Mouse (Mus musculus): ENCODE data around the gene Hdac9.
"Not testable (repeated sequence)": the region's sequence is repeated elsewhere in the genome, so short reads cannot be mapped to it uniquely, and the experiment has no call there.

Hdac9 gene

DNA sequence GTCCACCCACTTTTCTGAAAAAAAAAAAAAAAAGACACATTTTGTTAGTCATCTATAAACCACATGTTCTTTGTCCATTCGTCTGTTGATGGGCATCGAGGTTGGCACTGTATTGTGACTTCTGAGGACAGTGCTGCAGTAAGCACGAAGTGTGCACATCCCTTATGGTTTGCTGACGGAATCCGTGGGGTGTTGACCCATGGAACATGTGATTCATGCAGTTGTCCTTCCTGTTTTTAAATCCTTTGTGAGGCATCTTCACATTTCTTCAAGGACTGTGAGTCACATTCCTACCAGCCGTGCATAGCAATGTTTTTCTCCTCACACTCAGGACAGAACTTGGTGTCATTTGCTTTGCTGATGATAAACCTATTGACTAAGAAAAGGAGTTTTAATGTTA, 875.9 kb downstream of the Hdac9 start:
- no peak for DNase-seq

DNA sequence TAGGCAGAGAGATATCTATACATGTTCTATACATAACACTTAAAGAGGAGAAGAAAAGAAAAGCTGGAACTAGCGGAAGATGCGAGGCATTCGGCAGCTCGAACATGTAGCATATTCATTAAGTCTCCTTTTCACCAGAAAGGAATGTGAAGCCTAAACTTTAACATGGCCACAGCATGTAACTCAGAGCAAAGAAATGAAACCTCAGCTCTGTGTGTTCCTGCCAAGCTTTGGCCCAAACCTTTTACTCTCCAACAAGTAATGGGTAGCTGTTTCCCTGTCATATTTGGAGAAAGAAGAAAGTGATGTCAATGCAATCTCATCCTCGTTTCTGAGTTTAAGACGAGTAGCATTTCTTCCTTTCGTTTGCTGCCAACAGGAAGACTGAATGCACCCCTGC, 876.8 kb downstream of the Hdac9 start:
- no peak for DNase-seq

DNA sequence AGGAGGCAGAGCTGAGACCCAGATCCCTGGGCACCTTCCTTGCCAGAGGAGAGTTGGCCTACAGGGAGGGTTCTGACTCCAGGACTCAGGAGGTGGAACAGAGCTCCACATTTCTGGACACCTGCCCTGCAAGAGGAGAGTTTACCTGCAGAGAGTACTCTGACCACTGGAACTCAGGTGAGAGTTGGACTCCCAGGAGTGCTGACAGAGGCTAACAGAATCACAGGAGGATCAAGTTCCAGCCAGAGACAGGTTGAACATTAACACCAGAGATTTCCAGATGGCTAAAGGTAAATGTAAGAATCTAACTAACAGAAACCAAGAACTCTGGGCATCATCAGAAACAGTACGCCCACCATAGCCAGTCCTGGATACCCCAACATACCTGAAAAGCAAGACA, 907.1 kb downstream of the Hdac9 start:
- DNase-seq: not testable (repeated sequence)
